Mouse (Mus musculus): ENCODE measurements around the gene AC129217.1.

DNA sequence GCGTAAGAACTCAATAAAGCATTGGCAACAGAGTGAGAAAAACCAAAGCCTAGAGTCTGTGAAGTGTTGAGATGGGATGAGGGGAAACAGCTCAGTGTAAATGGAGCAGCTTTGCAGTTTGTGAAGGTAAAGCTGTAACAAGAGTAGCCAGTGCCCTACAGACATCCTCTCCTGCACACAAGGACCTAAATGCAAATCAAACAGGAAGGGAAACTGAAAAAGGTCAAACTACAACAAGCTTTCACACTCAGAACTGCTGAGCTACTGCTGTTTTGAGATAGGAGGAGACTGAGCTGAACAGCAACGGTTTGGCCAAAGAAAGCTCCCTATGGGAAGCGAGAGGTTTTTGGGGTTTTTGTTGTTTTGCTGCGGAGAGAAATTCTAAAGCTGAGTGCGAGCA, 22.8 kb upstream of the AC129217.1 start:
- TF ChIP-seq CTCF (IDR thresholded peaks at IDR 0.05; ENCODE audit: insufficient read depth, low read depth, low read length) (no peak), POLR2A (IDR thresholded peaks at IDR 0.05; ENCODE audit: insufficient read depth, low read depth, low read length) (no peak)

All from olfactory bulb, adult 2 months (tissue).